Mouse (Mus musculus): ENCODE data around the gene Cela3a.
"Not testable (repeated sequence)": the region's sequence is repeated elsewhere in the genome, so short reads cannot be mapped to it uniquely, and the experiment has no call there.

DNA sequence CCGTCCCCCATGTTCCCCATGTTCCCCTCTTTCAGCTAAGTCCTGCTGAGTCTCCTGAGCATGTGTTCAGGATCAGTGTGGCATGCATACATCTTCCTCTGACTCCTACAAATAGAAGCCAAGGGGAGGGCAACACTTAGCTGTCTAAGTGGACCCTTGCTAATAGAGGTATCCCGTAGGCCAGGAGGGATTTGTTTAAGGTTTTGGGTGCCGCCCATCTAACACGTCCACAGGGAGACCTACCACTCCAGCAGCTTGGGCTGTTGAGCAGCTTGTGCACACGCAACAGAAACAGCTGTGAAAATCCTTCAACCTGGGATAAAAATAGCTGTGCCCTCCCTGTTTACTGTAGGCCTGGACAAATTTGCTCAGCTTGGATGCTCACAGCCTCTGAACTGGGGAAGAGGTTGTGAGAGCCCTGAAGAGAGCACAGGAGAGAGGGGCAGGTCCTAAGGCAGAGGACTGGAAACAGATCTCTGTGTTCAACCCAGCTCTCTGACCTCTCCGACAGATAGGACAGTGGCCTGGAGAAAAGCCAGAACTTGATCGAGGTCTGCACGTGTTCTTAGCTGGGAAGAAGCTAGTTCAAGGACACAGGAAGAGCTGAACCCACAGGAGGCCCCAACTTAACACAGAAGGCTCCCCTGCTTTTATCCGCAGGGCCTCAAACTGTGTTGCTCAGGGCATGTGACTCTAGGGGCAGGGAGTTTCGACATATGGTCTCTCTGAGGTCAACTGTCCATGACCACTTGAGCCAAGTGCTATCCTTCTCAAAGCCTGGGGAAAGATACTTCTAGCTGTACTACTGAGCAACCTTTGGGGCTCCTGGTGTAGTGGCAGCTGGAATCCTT is 23.3 kb upstream of the Cela3a start:
- TF ChIP-seq CTCF (IDR thresholded peaks at IDR 0.05; ENCODE audit: extremely low read depth, insufficient read depth, insufficient read length, insufficient replicate concordance); POLR2A (IDR thresholded peaks at IDR 0.05; ENCODE audit: low read depth, low read length): not testable (repeated sequence)
